Mouse (Mus musculus): ENCODE data around the gene Acox3. TPM values are rescaled to one million over a fixed set of nuclear protein-coding genes. Genes with fewer than 3 reads are reported as not detected.

Acox3 gene
- total RNA-seq, 4 experiments from 2014 or later = 21.9 to 32.0 (median 26.4) TPM

GRCm38 (mm10) chr5:35648230-35648629, 65.4 kb downstream of the Acox3 start:
- no peak for DNase-seq (ENCODE audit: low spot score)

GRCm38 (mm10) chr5:35652319-35652718, 69.5 kb downstream of the Acox3 start:
- DNase-seq (ENCODE audit: low spot score) = no peak

GRCm38 (mm10) chr5:35652872-35653271, 70.0 kb downstream of the Acox3 start:
- DNase-seq (ENCODE audit: low spot score) = no peak

GRCm38 (mm10) chr5:35653743-35654395, 71.0 kb downstream of the Acox3 start:
- peak; percentile 50 for DNase-seq (ENCODE audit: low spot score)

- DNase-seq (ENCODE audit: low spot score) = no peak
Observed at GRCm38 (mm10) chr5:35655753-35656485, 73.1 kb downstream of the Acox3 start.

- DNase-seq (ENCODE audit: low spot score) = no peak
Observed at GRCm38 (mm10) chr5:35659503-35659902, 76.7 kb downstream of the Acox3 start.

- no peak for DNase-seq (ENCODE audit: low spot score)
Observed at GRCm38 (mm10) chr5:35661210-35661609, 78.4 kb downstream of the Acox3 start.

GRCm38 (mm10) chr5:35662021-35662545, 79.2 kb downstream of the Acox3 start:
- DNase-seq (ENCODE audit: low spot score) = no peak

Other genes starting within 250 kb of the Acox3 start
- not detected for gene Hmx1, start 193.9 kb upstream of the Acox3 start, total RNA-seq (2022)
- gene Cpz, start 57.3 kb upstream of the Acox3 start, total RNA-seq (2022) = under 1 TPM in 3 of 4 experiments, not detected in 1; 0.25 to 0.59 (median 0.41) TPM
- gene Trmt44, start 8.0 kb upstream of the Acox3 start, total RNA-seq (2022) = 1 to 10 TPM; 1.7 to 2.1 (median 2.0) TPM
- 10 to 100 TPM; 70.4 to 85.8 (median 82.5) TPM for gene Htra3, start 96.7 kb downstream of the Acox3 start, total RNA-seq (2022)
- gene Sh3tc1, start 156.9 kb downstream of the Acox3 start, total RNA-seq (2022) = 1 to 10 TPM; 6.5 to 9.1 (median 7.9) TPM
- 10 to 100 TPM; 18.5 to 28.5 (median 20.9) TPM for gene Ablim2, start 174.8 kb downstream of the Acox3 start, total RNA-seq (2022)